Mouse (Mus musculus): ENCODE measurements around the gene Rpl37a.

Rpl37a gene

GRCm38 (mm10) chr1:72710753-72711653 lies at the start of gene Rpl37a:
Gene Rpl37a (plus strand): TSS chr1:72711290.
- peak; percentile 87 to 92 for DNase-seq

GRCm38 (mm10) chr1:72673070-72673469 lies 38.0 kb upstream of the Rpl37a start:
- no peak for DNase-seq

- DNase-seq, result no peak
Measured at GRCm38 (mm10) chr1:72696256-72696655, 14.8 kb upstream of the Rpl37a start.

- no peak for DNase-seq
Measured at GRCm38 (mm10) chr1:72698651-72699050, 12.4 kb upstream of the Rpl37a start.

- DNase-seq, result no peak
Measured at GRCm38 (mm10) chr1:72700479-72700878, 10.6 kb upstream of the Rpl37a start, which contains the start of gene Ankar. Gene Ankar (minus strand): TSS chr1:72700579.

- no peak for DNase-seq
Measured at GRCm38 (mm10) chr1:72707525-72707924, 3.6 kb upstream of the Rpl37a start.

GRCm38 (mm10) chr1:72711684-72712083 lies 594 bp downstream of the Rpl37a start:
- DNase-seq, result peak; percentile 11 to 12

- no peak for DNase-seq
Measured at GRCm38 (mm10) chr1:72714547-72714946, 3.5 kb downstream of the Rpl37a start.

- DNase-seq, result no peak
Measured at GRCm38 (mm10) chr1:72715065-72715464, 4.0 kb downstream of the Rpl37a start.

- no peak for DNase-seq
Measured at GRCm38 (mm10) chr1:72715593-72716361, 4.7 kb downstream of the Rpl37a start.

GRCm38 (mm10) chr1:72716421-72716820 lies 5.3 kb downstream of the Rpl37a start:
- DNase-seq, result no peak

GRCm38 (mm10) chr1:72716926-72717325 lies 5.8 kb downstream of the Rpl37a start:
- DNase-seq, result peak; percentile 14 to 23

- DNase-seq, result no peak
Measured at GRCm38 (mm10) chr1:72717540-72717939, 6.5 kb downstream of the Rpl37a start.

GRCm38 (mm10) chr1:72718846-72719245 lies 7.8 kb downstream of the Rpl37a start:
- DNase-seq, result no peak

GRCm38 (mm10) chr1:72720115-72720725 lies 9.1 kb downstream of the Rpl37a start:
- no peak for DNase-seq

- DNase-seq, result no peak
Measured at GRCm38 (mm10) chr1:72722646-72723045, 11.6 kb downstream of the Rpl37a start.

GRCm38 (mm10) chr1:72724354-72724753 lies 13.3 kb downstream of the Rpl37a start:
- no peak for DNase-seq

- no peak for DNase-seq
Measured at GRCm38 (mm10) chr1:72725941-72726340, 14.9 kb downstream of the Rpl37a start.

- DNase-seq, result no peak
Measured at GRCm38 (mm10) chr1:72728781-72729180, 17.7 kb downstream of the Rpl37a start.

- no peak for DNase-seq
Measured at GRCm38 (mm10) chr1:72730126-72730525, 19.0 kb downstream of the Rpl37a start.

GRCm38 (mm10) chr1:72733191-72733691 lies 22.2 kb downstream of the Rpl37a start:
- no peak for DNase-seq

GRCm38 (mm10) chr1:72736397-72737125 lies 25.5 kb downstream of the Rpl37a start:
- DNase-seq, result no peak
